Mouse (Mus musculus): ENCODE results near the gene Miip. TPM values are rescaled to one million over a fixed set of nuclear protein-coding genes. Genes with fewer than 3 reads are reported as not detected.
"Not testable (repeated sequence)": the region's sequence is repeated elsewhere in the genome, so short reads cannot be mapped to it uniquely, and the experiment has no call there.

Gene Miip
- total RNA-seq, 1 experiment: 6.3 TPM

GRCm38 (mm10) chr4:147869238-147869637, 622 bp upstream of the Miip start:
- Histone ChIP-seq H3K4me3 (ENCODE audit: insufficient read depth in 1 of 2, low read depth in 1 of 2, low read length in 2 of 2, poor library complexity in 1 of 2, severe bottlenecking in 1 of 2) (peak overlapping the region in 1 of 2 experiments; percentile 75; a peak in 2 of 4 replicates), H3K9ac (ENCODE audit: insufficient read depth, low read depth, low read length, poor library complexity, severe bottlenecking) (no peak overlapping the region), H3K9me3 (ENCODE audit: control insufficient read depth, insufficient read depth, low read depth, low read length) (peaks cover 8% of the 10 kb centered on the region), H3K4me1 (ENCODE audit: control insufficient read depth in 2 of 2, insufficient read depth in 2 of 2, low read length in 2 of 2, poor library complexity in 1 of 2) (no peaks in the 10 kb centered on the region), H3K27ac (ENCODE audit: insufficient read depth, low read depth, low read length, poor library complexity, severe bottlenecking) (no peak overlapping the region), H3K36me3 (ENCODE audit: control insufficient read depth, insufficient read depth, low read length, poor library complexity, severe bottlenecking) (peaks cover 30% of the 10 kb centered on the region)
- TF ChIP-seq ZNF384 (IDR thresholded peaks at IDR 0.05; ENCODE audit: low read depth, low read length): no peak
- no peak for TF ChIP-seq MAFK (IDR thresholded peaks at IDR 0.05; ENCODE audit: insufficient read depth, low read depth, low read length)
- TF ChIP-seq HCFC1 (IDR thresholded peaks at IDR 0.05; ENCODE audit: borderline replicate concordance, insufficient read depth, low read length): no peak
- TF ChIP-seq ZC3H11A (IDR thresholded peaks at IDR 0.05; ENCODE audit: borderline replicate concordance, low read depth, low read length): no peak
- TF ChIP-seq CHD2 (IDR thresholded peaks at IDR 0.05; ENCODE audit: low read depth, low read length): no peak
- in situ Hi-C loops (cut with MboI; ENCODE audit: low sequenced_read_pairs in 2 of 2, unreplicated experiment in 2 of 2): no loop called here
- DNase-seq (ENCODE audit: low read depth, low spot score): no peak

DNA sequence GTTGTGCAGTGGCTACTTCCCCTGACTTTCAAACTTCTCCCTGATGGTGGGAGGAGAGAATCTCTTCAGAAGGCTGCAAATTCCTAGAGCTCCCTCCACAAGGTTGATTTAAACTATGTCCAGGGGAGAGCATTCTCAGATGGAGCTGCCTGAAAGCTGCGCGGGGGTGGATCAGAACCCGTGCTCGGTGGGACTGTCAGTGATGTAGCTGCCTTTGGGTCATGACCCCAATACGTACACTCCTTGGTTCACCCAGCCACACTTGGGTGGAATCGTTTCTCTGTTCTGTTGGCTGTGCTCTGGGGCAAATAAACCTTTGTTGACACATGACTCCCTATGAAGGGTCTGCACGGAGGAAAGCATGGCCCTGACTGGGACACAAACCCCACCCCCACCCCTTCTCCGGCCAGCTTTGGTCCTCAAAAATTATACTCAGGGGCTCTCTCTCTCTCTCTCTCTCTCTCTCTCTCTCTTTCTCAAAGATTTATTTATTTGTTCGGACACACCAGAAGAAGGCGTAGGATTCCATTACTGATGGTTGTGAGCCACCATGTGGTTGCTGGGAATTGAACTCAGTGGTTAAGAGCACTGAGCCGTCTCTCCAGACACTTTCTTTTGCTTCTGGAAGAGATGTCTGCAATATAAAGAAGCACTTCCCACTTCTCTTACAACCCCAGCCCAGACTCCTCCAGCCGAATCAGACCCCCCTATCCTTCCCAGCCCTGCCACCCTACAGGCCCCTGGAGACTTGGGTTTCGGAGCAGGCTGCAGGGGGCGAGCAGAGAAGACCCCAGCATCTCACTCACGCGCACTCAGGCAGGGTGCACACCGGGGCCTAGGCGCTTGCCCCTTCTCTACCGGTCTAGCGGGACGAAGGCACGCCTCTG, 810 bp downstream of the Miip start:
- Histone ChIP-seq H3K36me3 (ENCODE audit: control insufficient read depth, insufficient read depth, low read length, poor library complexity, severe bottlenecking) (peaks cover 20% of the 10 kb centered on the region), H3K9ac (ENCODE audit: insufficient read depth, low read depth, low read length, poor library complexity, severe bottlenecking) (peak overlapping the region; percentile 76), H3K9me3 (ENCODE audit: control insufficient read depth, insufficient read depth, low read depth, low read length) (peaks cover 8% of the 10 kb centered on the region; the same call in 1 of the 2 replicates), H3K4me1 (ENCODE audit: control insufficient read depth in 2 of 2, insufficient read depth in 2 of 2, low read length in 2 of 2, poor library complexity in 1 of 2) (no peaks in the 10 kb centered on the region), H3K27ac (ENCODE audit: insufficient read depth, low read depth, low read length, poor library complexity, severe bottlenecking) (no peak overlapping the region), H3K4me3 (ENCODE audit: insufficient read depth in 1 of 2, low read depth in 1 of 2, low read length in 2 of 2, poor library complexity in 1 of 2, severe bottlenecking in 1 of 2) (peak overlapping the region; percentile 75)
- TF ChIP-seq ZNF384 (IDR thresholded peaks at IDR 0.05; ENCODE audit: low read depth, low read length): no peak
- in situ Hi-C loops (cut with MboI; ENCODE audit: low sequenced_read_pairs in 2 of 2, unreplicated experiment in 2 of 2): no loop called here
- no peak for DNase-seq (ENCODE audit: low read depth, low spot score)

- in situ Hi-C loops (cut with MboI; ENCODE audit: low sequenced_read_pairs in 2 of 2, unreplicated experiment in 2 of 2); H3K4me1 ChIP-seq (ENCODE audit: control insufficient read depth in 2 of 2, insufficient read depth in 2 of 2, low read length in 2 of 2, poor library complexity in 1 of 2); H3K4me3 ChIP-seq (ENCODE audit: insufficient read depth in 1 of 2, low read depth in 1 of 2, low read length in 2 of 2, poor library complexity in 1 of 2, severe bottlenecking in 1 of 2); H3K27ac ChIP-seq (ENCODE audit: insufficient read depth, low read depth, low read length, poor library complexity, severe bottlenecking); H3K9ac ChIP-seq (ENCODE audit: insufficient read depth, low read depth, low read length, poor library complexity, severe bottlenecking); H3K9me3 ChIP-seq (ENCODE audit: control insufficient read depth, insufficient read depth, low read depth, low read length); DNase-seq (ENCODE audit: low read depth, low spot score): not testable (repeated sequence)
- peaks cover 14% of the 10 kb centered on the region; the same call in 1 of the 2 replicates for H3K36me3 ChIP-seq (ENCODE audit: control insufficient read depth, insufficient read depth, low read length, poor library complexity, severe bottlenecking)
Measured at GRCm38 (mm10) chr4:147866793-147867192, 1.8 kb downstream of the Miip start.

GRCm38 (mm10) chr4:147866056-147866455, 2.6 kb downstream of the Miip start:
- Histone ChIP-seq H3K9ac (ENCODE audit: insufficient read depth, low read depth, low read length, poor library complexity, severe bottlenecking) (no peak overlapping the region), H3K4me3 (ENCODE audit: insufficient read depth in 1 of 2, low read depth in 1 of 2, low read length in 2 of 2, poor library complexity in 1 of 2, severe bottlenecking in 1 of 2) (no peak overlapping the region), H3K9me3 (ENCODE audit: control insufficient read depth, insufficient read depth, low read depth, low read length) (peaks cover 2% of the 10 kb centered on the region; the same call in 1 of the 2 replicates), H3K36me3 (ENCODE audit: control insufficient read depth, insufficient read depth, low read length, poor library complexity, severe bottlenecking) (peaks cover 14% of the 10 kb centered on the region; the same call in 1 of the 2 replicates), H3K4me1 (ENCODE audit: control insufficient read depth in 2 of 2, insufficient read depth in 2 of 2, low read length in 2 of 2, poor library complexity in 1 of 2) (no peaks in the 10 kb centered on the region), H3K27ac (ENCODE audit: insufficient read depth, low read depth, low read length, poor library complexity, severe bottlenecking) (no peak overlapping the region)
- in situ Hi-C loops (cut with MboI; ENCODE audit: low sequenced_read_pairs in 2 of 2, unreplicated experiment in 2 of 2): no loop called here
- no peak for TF ChIP-seq CHD2 (IDR thresholded peaks at IDR 0.05; ENCODE audit: low read depth, low read length)
- no peak for TF ChIP-seq MAFK (IDR thresholded peaks at IDR 0.05; ENCODE audit: insufficient read depth, low read depth, low read length)
- TF ChIP-seq ZNF384 (IDR thresholded peaks at IDR 0.05; ENCODE audit: low read depth, low read length): no peak
- no peak for TF ChIP-seq HCFC1 (IDR thresholded peaks at IDR 0.05; ENCODE audit: borderline replicate concordance, insufficient read depth, low read length)
- no peak for TF ChIP-seq ZC3H11A (IDR thresholded peaks at IDR 0.05; ENCODE audit: borderline replicate concordance, low read depth, low read length)
- DNase-seq (ENCODE audit: low read depth, low spot score): no peak

- Histone ChIP-seq H3K9me3 (ENCODE audit: control insufficient read depth, insufficient read depth, low read depth, low read length) (peaks cover 2% of the 10 kb centered on the region; the same call in 1 of the 2 replicates), H3K4me1 (ENCODE audit: control insufficient read depth in 2 of 2, insufficient read depth in 2 of 2, low read length in 2 of 2, poor library complexity in 1 of 2) (no peaks in the 10 kb centered on the region), H3K27ac (ENCODE audit: insufficient read depth, low read depth, low read length, poor library complexity, severe bottlenecking) (no peak overlapping the region), H3K4me3 (ENCODE audit: insufficient read depth in 1 of 2, low read depth in 1 of 2, low read length in 2 of 2, poor library complexity in 1 of 2, severe bottlenecking in 1 of 2) (no peak overlapping the region), H3K36me3 (ENCODE audit: control insufficient read depth, insufficient read depth, low read length, poor library complexity, severe bottlenecking) (peaks cover 14% of the 10 kb centered on the region; the same call in 1 of the 2 replicates), H3K9ac (ENCODE audit: insufficient read depth, low read depth, low read length, poor library complexity, severe bottlenecking) (no peak overlapping the region)
- DNase-seq (ENCODE audit: low read depth, low spot score): no peak
- in situ Hi-C loops (cut with MboI; ENCODE audit: low sequenced_read_pairs in 2 of 2, unreplicated experiment in 2 of 2): no loop called here
- no peak for TF ChIP-seq ZNF384 (IDR thresholded peaks at IDR 0.05; ENCODE audit: low read depth, low read length)
- no peak for TF ChIP-seq CHD2 (IDR thresholded peaks at IDR 0.05; ENCODE audit: low read depth, low read length)
- TF ChIP-seq HCFC1 (IDR thresholded peaks at IDR 0.05; ENCODE audit: borderline replicate concordance, insufficient read depth, low read length): no peak
- no peak for TF ChIP-seq MAFK (IDR thresholded peaks at IDR 0.05; ENCODE audit: insufficient read depth, low read depth, low read length)
- TF ChIP-seq ZC3H11A (IDR thresholded peaks at IDR 0.05; ENCODE audit: borderline replicate concordance, low read depth, low read length): no peak
Measured at GRCm38 (mm10) chr4:147865651-147866050, 3.0 kb downstream of the Miip start.

Data from ES-E14 (cell line).